Mouse (Mus musculus): ENCODE measurements at regions not wholly inside any gene's neighbourhood (a gene's known extent, or its start where the extent isn't known, plus 50 kb on each side); places are given as distances from the start of the nearest gene placed in this dataset.

DNA sequence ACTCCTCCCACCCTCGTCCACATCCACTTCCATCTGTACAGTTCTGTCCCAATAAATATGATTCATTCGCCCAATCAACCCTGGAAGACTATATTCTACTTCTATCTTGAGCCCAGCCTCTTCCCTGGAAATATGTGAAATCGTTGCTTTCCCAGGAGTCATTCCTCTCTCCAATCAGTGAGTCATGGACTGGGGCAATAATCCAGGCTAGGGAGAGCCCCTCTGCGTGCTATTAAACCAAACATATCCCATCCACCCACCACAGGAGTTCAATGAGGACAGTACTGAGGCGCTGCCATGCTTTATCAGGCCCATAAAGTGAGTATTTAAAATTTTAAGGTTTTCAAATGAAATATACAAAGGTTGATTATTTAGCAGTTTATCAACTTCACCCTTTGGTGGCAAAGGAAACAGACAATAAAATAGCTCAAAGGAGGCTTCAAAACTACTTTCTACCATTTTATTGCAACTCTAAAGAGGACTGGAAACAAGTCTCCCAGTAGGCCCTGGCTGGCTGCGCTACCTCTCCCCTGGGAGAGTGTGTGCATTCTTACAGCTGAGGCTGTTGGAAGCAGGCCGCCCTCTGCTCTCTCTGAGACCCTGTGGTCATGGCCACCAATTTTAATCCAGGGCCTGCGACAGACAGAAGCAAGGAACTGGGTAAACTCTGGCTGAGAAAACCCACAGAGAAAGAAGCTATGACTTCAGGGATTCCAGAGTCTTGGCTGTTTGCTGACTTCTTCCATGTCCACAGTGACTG, 471.9 kb downstream of the Lmo4 start:
- no peak for TF ChIP-seq POLR2A (IDR thresholded peaks at IDR 0.05; ENCODE audit: low read depth, low read length)
- TF ChIP-seq CTCF (IDR thresholded peaks at IDR 0.05; ENCODE audit: borderline replicate concordance, insufficient read depth, low read length) = no peak
